8 mouse cellular contexts compared by ENCODE assay signal in genomic region chr7:28311151-28311925, GRCm38 (mm10). TPM values are rescaled to one million over a fixed set of nuclear protein-coding genes. Genes with fewer than 3 reads are reported as not detected.
DNase-seq lines count a peak whose midpoint lies in the region; ATAC-seq and TF ChIP-seq lines count a peak whose summit lies in the region.

No protein-coding gene starts in this region.

- no peak for TF ChIP-seq POLR2A in ES-Bruce4 (IDR thresholded peaks at IDR 0.05; ENCODE audit: insufficient read depth, low read length)

- H3K4me3 ChIP-seq in heart, embryonic 12.5 days, result peak overlapping the region; percentile 95
- H3K4me3 ChIP-seq in ES-Bruce4 (ENCODE audit: low read depth, low read length), result peak overlapping the region; percentile 94
- peak overlapping the region; percentile 67 for H3K4me3 ChIP-seq in forebrain, embryonic 10.5 days
- H3K4me3 ChIP-seq in limb, embryonic 13.5 days, result peak overlapping the region; percentile 92

- H3K36me3 ChIP-seq in heart, embryonic 12.5 days, result peaks cover 66% of the 10 kb centered on the region
- H3K36me3 ChIP-seq in ES-Bruce4 (ENCODE audit: control insufficient read depth, insufficient read depth, low read length, poor library complexity, severe bottlenecking), result peaks cover 40% of the 10 kb centered on the region
- peaks cover 70% of the 10 kb centered on the region for H3K36me3 ChIP-seq in forebrain, embryonic 10.5 days (replicated peaks)
- H3K36me3 ChIP-seq in limb, embryonic 13.5 days, result peaks cover 66% of the 10 kb centered on the region

- no peak for TF ChIP-seq EP300 in ES-Bruce4 (IDR thresholded peaks at IDR 0.05; ENCODE audit: insufficient read depth, low read depth, low read length)

- 5% methylated on average over 35 of the region's 35 CpGs for WGBS in heart, embryonic 12.5 days
- WGBS in forebrain, embryonic 10.5 days, result 6% methylated on average over 35 of the region's 35 CpGs
- 6% methylated on average over 35 of the region's 35 CpGs for WGBS in limb, embryonic 13.5 days

- no peak for TF ChIP-seq CTCF in ES-Bruce4 (IDR thresholded peaks at IDR 0.05; ENCODE audit: low read depth, low read length)

- ATAC-seq in heart, embryonic 12.5 days (ENCODE audit: insufficient number of reproducible peaks, low FRiP score), result peak; percentile 49
- peak; percentile 51 for ATAC-seq in limb, embryonic 13.5 days (ENCODE audit: low FRiP score, low read depth)

- H3K4me1 ChIP-seq in heart, embryonic 12.5 days (replicated peaks), result peaks cover 11% of the 10 kb centered on the region
- H3K4me1 ChIP-seq in ES-Bruce4 (ENCODE audit: control insufficient read depth, insufficient read depth, low read length), result peaks cover 2% of the 10 kb centered on the region
- H3K4me1 ChIP-seq in forebrain, embryonic 10.5 days, result peaks cover 26% of the 10 kb centered on the region
- H3K4me1 ChIP-seq in limb, embryonic 13.5 days, result peaks cover 19% of the 10 kb centered on the region

- H3K9me3 ChIP-seq in heart, embryonic 12.5 days (replicated peaks), result no peaks in the 10 kb centered on the region
- H3K9me3 ChIP-seq in ES-Bruce4 (replicated peaks; ENCODE audit: control insufficient read depth, insufficient read depth, low read length, poor library complexity, severe bottlenecking), result no peaks in the 10 kb centered on the region
- no peaks in the 10 kb centered on the region for H3K9me3 ChIP-seq in forebrain, embryonic 10.5 days
- no peaks in the 10 kb centered on the region for H3K9me3 ChIP-seq in limb, embryonic 13.5 days

- intact Hi-C loops in left cerebral cortex, postnatal 25 days (cut with DNase I), result loop anchor here (5.0 kb wide), 1 partner anchor 76 kb away; no protein-coding TSS in a partner anchor

- H3K9ac ChIP-seq in heart, embryonic 12.5 days, result peak overlapping the region; percentile 94
- H3K9ac ChIP-seq in ES-Bruce4 (ENCODE audit: low read depth, poor library complexity, severe bottlenecking), result peak overlapping the region; percentile 83
- peak overlapping the region; percentile 91 for H3K9ac ChIP-seq in limb, embryonic 13.5 days

- peak overlapping the region; percentile 52 for H3K27ac ChIP-seq in heart, embryonic 12.5 days (ENCODE audit: poor library complexity, severe bottlenecking)
- no peak overlapping the region for H3K27ac ChIP-seq in ES-Bruce4 (ENCODE audit: insufficient read depth, low read length)
- H3K27ac ChIP-seq in forebrain, embryonic 10.5 days, result peak overlapping the region; percentile 94
- H3K27ac ChIP-seq in limb, embryonic 13.5 days, result no peak overlapping the region

- no peaks in the 10 kb centered on the region for H3K27me3 ChIP-seq in heart, embryonic 12.5 days (replicated peaks)
- H3K27me3 ChIP-seq in ES-Bruce4 (ENCODE audit: control insufficient read depth, insufficient read depth, low read length, poor library complexity, severe bottlenecking), result no peaks in the 10 kb centered on the region
- H3K27me3 ChIP-seq in forebrain, embryonic 10.5 days (ENCODE audit: poor library complexity, severe bottlenecking), result no peaks in the 10 kb centered on the region
- H3K27me3 ChIP-seq in limb, embryonic 13.5 days, result no peaks in the 10 kb centered on the region

- H3K4me2 ChIP-seq in heart, embryonic 12.5 days, result peak overlapping the region; percentile 92
- peak overlapping the region; percentile 90 for H3K4me2 ChIP-seq in limb, embryonic 13.5 days (replicated peaks)

- DNase-seq in heart, adult 8-10 months (ENCODE audit: low spot score), result no peak
- no peak for DNase-seq in forebrain, embryonic 10.5 days (ENCODE audit: extremely low spot score, low spot score)
- DNase-seq in neural tube, embryonic 10.5 days (ENCODE audit: extremely low spot score, low spot score), result peak; percentile 31
- no peak for DNase-seq in left cerebral cortex, postnatal 25 days (ENCODE audit: low spot score in 2 of 2)
- no peak for DNase-seq in cerebellum, postnatal 4 days (ENCODE audit: low spot score in 2 of 2)

RNA-seq across cellular contexts. Expression of gene Timm50, which starts 0.5 kb away (rescaled TPM):
- polyA plus RNA-seq in heart, embryonic 12.5 days (2016; fragmentation: Nextera tagmentation; extraction: Ambion mirVana), result 133 and 136 TPM in 2 replicates
- 10 to 100 TPM; 59.2 to 68.5 (median 64.4) TPM for total RNA-seq in heart, adult 8-10 months (2022)
- polyA plus RNA-seq in ES-Bruce4 (2011; ENCODE audit: insufficient read depth, insufficient read length, low read depth, missing spikeins), result 70.5 and 76.4 TPM in 2 replicates
- 238 and 253 TPM in 2 replicates for polyA plus RNA-seq in forebrain, embryonic 10.5 days (2016; fragmentation: Nextera tagmentation; extraction: Ambion mirVana)
- polyA plus RNA-seq in limb, embryonic 13.5 days (2015; fragmentation: Nextera tagmentation; extraction: Ambion mirVana), result 144 and 146 TPM in 2 replicates
- 10 to 100 TPM; 39.0 to 40.8 TPM for total RNA-seq in left cerebral cortex, postnatal 25 days (2021)

RNA-seq across cellular contexts. Expression of gene Dll3, which starts 9.3 kb away (rescaled TPM):
- polyA plus RNA-seq in heart, embryonic 12.5 days (2016; fragmentation: Nextera tagmentation; extraction: Ambion mirVana), result 0.26 TPM in 1 of 2 replicates, not detected in the other
- total RNA-seq in heart, adult 8-10 months (2022), result not detected
- polyA plus RNA-seq in ES-Bruce4 (2011; ENCODE audit: insufficient read depth, insufficient read length, low read depth, missing spikeins), result 9.5 and 10.5 TPM in 2 replicates
- polyA plus RNA-seq in forebrain, embryonic 10.5 days (2016; fragmentation: Nextera tagmentation; extraction: Ambion mirVana), result 13.4 and 13.7 TPM in 2 replicates
- polyA plus RNA-seq in limb, embryonic 13.5 days (2015; fragmentation: Nextera tagmentation; extraction: Ambion mirVana), result 1.3 and 1.4 TPM in 2 replicates
- 1 to 10 TPM; 1.4 to 2.0 TPM for total RNA-seq in left cerebral cortex, postnatal 25 days (2021)

RNA-seq across cellular contexts. Expression of gene Selenov, which starts 20.4 kb away (rescaled TPM):
- not detected in 2 replicates for polyA plus RNA-seq in heart, embryonic 12.5 days (2016; fragmentation: Nextera tagmentation; extraction: Ambion mirVana)
- total RNA-seq in heart, adult 8-10 months (2022), result not detected
- polyA plus RNA-seq in ES-Bruce4 (2011; ENCODE audit: insufficient read depth, insufficient read length, low read depth, missing spikeins), result 0.70 and 3.2 TPM in 2 replicates
- polyA plus RNA-seq in forebrain, embryonic 10.5 days (2016; fragmentation: Nextera tagmentation; extraction: Ambion mirVana), result 0.50 and 0.66 TPM in 2 replicates
- polyA plus RNA-seq in limb, embryonic 13.5 days (2015; fragmentation: Nextera tagmentation; extraction: Ambion mirVana), result 0.20 and 0.48 TPM in 2 replicates
- 1 to 10 TPM in 1 of 2 experiments, under 1 TPM in 1; 0.25 to 1.7 TPM for total RNA-seq in left cerebral cortex, postnatal 25 days (2021)

RNA-seq across cellular contexts. Expression of gene Supt5, which starts 27.2 kb away (rescaled TPM):
- 73.4 and 76.7 TPM in 2 replicates for polyA plus RNA-seq in heart, embryonic 12.5 days (2016; fragmentation: Nextera tagmentation; extraction: Ambion mirVana)
- 10 to 100 TPM; 56.0 to 63.2 (median 57.6) TPM for total RNA-seq in heart, adult 8-10 months (2022)
- 98.4 and 101 TPM in 2 replicates for polyA plus RNA-seq in ES-Bruce4 (2011; ENCODE audit: insufficient read depth, insufficient read length, low read depth, missing spikeins)
- polyA plus RNA-seq in forebrain, embryonic 10.5 days (2016; fragmentation: Nextera tagmentation; extraction: Ambion mirVana), result 118 and 120 TPM in 2 replicates
- polyA plus RNA-seq in limb, embryonic 13.5 days (2015; fragmentation: Nextera tagmentation; extraction: Ambion mirVana), result 98.8 and 106 TPM in 2 replicates
- total RNA-seq in left cerebral cortex, postnatal 25 days (2021), result 100 to 1,000 TPM; 113 to 119 TPM

RNA-seq across cellular contexts. Expression of gene Eid2b, which starts 33.8 kb away (rescaled TPM):
- 8.2 and 8.8 TPM in 2 replicates for polyA plus RNA-seq in heart, embryonic 12.5 days (2016; fragmentation: Nextera tagmentation; extraction: Ambion mirVana)
- 10 to 100 TPM; 13.7 to 16.8 (median 15.2) TPM for total RNA-seq in heart, adult 8-10 months (2022)
- polyA plus RNA-seq in ES-Bruce4 (2011; ENCODE audit: insufficient read depth, insufficient read length, low read depth, missing spikeins), result 8.5 and 8.8 TPM in 2 replicates
- polyA plus RNA-seq in forebrain, embryonic 10.5 days (2016; fragmentation: Nextera tagmentation; extraction: Ambion mirVana), result 9.6 and 9.7 TPM in 2 replicates
- polyA plus RNA-seq in limb, embryonic 13.5 days (2015; fragmentation: Nextera tagmentation; extraction: Ambion mirVana), result 16.6 TPM in 2 replicates
- total RNA-seq in left cerebral cortex, postnatal 25 days (2021), result 10 to 100 TPM; 32.5 to 34.3 TPM

Comparison
In these comparisons a context has a peak if more than half of its experiments do, and no peak if none do; other contexts are left out.
1. H3K27ac ChIP-seq: peak in heart, embryonic 12.5 days (single experiment) and forebrain, embryonic 10.5 days (single experiment); none in ES-Bruce4 (single experiment) and limb, embryonic 13.5 days (single experiment).
2. Peak in every context shown above with its lines, with median percentiles within 50 percentile points of each other: H3K4me3 ChIP-seq and H3K9ac ChIP-seq.